Mouse (Mus musculus) kidney, adult 9 months (tissue): ENCODE measurements at regions not wholly inside any gene's neighbourhood (a gene's known extent, or its start where the extent isn't known, plus 50 kb on each side); places are given as distances from the start of the nearest gene placed in this dataset.
A peak's percentile ranks its signal among the peaks of the same experiment; 100 is the strongest.

Experiments
- DNase-seq: peaks from one replicate; pipeline ENCODE4 v3.0.0; 2022

GRCm38 (mm10) chr13:35079685-35080084 lies 52.8 kb upstream of the Eci2 start:
- DNase-seq: peak; percentile 71

DNA sequence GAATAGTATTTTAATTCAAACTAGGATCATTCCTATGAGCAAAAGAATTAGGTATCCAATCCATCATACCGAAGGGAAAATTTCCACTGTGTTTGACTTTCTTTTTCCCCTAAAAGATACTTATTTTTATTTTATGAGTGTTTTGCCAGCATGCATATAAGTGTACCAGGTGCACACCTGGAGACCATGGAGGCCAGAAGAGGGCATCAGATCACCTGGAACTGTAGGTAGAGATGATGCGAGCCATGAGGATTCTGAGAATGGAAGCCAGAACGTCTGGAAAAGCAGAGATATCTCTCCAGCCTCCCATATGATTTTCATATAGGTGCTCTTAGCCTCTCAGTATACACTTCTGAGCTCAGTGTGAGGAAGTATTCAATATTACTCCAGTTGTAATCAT lies 58.5 kb upstream of the Eci2 start:
- DNase-seq: no peak

DNA sequence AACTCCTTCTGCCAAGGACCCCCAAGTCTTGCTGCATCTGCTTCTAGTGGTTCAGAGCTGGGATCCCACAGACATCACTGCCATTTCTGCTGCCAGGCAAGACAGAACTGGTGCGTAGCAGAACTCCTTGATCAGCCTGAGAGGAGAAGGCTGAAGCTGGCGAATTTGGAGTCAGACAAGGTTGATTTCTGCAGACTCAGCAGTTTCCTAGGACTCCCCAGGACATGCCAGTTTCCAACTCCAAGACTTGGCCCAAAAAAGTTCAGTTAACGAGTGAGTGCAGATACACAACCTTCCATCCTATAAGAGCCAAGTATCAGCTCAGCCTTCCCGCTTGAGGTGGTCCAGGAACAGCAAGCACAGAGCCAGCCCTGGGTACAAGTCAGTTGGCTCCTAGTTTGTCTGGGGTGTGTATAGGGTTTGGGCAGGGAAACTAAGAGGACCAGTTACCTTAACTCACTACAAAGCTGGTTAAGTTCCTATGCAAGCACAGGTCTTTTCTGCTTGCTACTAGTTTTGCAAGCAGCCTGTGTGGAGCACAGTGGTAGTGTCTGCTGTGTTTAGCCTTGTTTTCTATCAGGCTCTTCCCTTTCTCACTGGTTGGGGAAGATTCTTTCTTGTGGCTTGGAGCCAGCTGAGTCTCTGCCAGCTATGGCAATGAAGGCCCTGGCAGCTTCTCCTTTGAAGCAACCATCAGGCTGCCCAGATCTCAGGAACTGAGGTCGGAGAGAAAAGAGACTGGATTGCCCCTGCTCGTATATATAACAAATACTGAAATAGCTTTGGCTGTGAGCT lies 60.5 kb upstream of the Eci2 start:
- peak; percentile 61 for DNase-seq

GRCm38 (mm10) chr13:35091155-35091554 lies 64.3 kb upstream of the Eci2 start:
- DNase-seq: no peak

DNA sequence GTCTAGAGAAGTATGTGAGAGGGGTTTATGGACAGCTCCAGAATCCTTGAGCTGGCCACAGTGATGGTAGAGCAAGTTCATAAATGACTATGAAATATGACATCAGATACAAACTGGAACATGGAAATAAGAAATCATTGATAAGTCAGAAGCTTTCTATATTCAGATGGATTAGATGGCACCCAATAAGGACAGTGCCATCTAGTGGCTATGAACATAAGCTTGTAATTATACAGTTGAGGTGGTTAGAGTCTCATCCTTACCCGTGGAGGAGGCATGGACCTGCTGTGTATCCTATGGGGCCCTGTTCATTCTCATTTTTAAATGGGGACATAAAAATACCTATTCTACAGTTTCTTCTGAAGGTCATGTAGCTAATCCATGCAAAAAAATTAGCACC lies 92.9 kb upstream of the Eci2 start:
- DNase-seq: peak; percentile 58

DNA sequence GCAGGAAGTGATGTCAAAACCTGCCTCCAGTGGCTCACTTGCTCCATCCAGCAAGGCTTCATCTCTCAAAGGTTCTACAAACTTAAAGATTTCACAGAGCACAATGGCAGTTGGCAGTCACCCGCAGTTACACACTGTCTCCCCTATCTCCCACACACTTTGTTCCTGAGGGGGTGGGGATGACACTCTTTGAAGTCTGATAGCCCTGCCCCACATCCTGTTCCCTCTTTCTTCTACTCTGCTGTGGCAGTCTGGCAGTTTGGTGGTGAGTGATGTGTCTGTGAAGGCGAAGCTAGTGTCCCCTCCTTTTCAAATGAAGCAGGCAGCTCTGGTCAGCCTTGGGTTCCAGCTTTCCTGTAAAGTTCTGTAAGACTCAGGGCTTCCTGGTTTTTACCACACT lies 102.6 kb upstream of the Eci2 start:
- DNase-seq: no peak

DNA sequence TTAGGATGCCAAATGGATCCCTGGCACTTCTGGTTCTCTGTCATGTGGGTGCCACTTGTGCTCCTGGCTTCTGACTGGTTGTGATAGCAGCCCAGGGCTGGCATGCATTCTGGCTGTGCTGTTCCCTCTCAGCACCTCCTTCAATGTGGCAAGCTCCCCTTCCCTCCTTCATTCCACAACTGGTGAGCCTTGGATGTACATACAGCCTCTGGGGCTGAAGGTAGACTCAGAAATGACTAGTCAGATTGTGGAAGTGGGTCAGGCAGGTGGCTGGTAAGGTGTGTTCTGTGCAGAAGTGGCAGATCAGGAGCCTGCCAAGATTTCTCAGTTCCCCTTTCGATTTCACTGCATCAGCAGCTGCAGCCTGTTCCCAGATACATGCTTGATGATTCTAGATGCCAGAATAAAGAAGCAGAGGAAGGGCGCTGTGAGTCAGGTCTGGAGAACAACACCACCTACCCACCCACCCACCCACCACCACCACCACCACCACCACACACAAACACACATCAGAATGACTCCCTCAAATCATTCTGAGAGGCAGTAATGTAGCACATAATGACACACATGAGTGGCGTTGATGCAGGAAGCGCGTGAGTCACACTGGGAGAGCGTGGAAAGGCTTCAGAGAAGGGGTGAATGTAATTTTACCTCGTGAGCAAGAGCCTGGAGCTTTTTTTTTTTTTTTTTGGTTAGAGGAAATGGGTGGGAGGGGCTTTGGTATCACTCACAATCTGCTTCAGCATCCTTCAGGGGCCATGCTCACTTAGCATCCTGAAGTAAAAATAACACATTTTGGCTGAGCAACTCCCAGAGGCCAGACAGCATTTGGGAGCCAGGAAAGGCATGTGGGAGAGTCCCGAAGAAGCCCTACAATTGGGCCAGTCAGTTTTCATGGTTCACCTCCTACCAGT lies 104.6 kb upstream of the Eci2 start:
- peak; percentile 4 for DNase-seq

GRCm38 (mm10) chr13:35151629-35152028 lies 124.7 kb upstream of the Eci2 start:
- DNase-seq: no peak

DNA sequence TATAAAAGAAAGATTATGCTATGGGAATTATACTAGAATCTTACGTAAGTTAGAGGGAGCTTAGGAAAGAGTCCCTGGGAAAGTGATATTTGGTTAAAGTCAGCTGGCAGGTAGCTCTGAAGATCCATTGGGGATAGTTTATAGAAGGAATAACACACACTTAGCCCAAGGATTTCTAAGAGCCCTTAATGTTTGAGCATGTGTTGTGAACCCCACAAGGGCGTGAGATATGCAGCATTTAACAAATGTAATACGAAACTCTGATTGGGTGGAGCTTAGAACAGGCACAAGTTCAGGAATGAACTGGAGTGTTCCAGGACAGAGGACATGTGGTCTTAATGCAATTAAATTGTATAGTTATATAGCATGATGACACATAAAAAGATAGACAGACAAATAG lies 132.6 kb upstream of the Eci2 start:
- DNase-seq: no peak

DNA sequence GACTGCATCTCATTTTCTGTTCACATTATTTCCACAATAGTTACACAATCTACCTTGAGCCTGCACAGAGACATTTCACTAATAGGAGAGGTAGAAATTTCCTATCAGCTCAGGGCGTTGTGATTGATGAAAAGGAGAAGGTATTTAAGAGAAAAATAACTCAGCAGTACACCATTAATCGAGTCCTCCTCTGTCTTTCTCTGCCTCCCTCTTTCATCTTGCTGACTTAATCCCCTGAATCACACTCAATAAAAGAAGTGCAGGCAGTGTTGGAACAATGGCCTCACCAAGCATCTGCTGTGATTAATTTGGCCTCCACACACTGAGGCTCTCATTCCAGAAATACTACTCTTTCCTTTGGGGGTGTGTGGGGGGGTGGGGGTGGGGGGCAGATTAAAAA lies 133.9 kb upstream of the Eci2 start:
- DNase-seq: no peak

DNA sequence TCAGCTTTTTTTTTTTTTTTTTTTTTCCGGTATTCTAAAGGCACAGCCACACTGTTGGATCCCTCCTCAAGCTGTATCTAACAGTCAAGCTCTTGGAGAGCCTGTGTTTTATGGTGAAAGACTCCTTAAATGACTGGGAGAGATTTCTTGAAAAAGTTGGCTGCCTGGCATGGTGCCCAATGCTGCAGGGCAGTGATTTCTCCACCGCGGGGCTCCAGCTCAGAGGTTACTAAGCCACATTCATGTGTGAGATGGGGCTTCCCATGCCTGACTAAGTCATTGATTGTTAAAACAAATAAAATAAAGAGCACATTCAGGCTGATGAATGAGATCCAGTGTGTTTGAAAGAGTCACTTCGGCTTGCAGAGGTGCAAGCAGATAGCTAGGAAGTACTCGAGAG lies 139.2 kb upstream of the Eci2 start:
- DNase-seq: no peak

- no peak for DNase-seq
Observed at GRCm38 (mm10) chr13:35166831-35167541, 140.1 kb upstream of the Eci2 start.

DNA sequence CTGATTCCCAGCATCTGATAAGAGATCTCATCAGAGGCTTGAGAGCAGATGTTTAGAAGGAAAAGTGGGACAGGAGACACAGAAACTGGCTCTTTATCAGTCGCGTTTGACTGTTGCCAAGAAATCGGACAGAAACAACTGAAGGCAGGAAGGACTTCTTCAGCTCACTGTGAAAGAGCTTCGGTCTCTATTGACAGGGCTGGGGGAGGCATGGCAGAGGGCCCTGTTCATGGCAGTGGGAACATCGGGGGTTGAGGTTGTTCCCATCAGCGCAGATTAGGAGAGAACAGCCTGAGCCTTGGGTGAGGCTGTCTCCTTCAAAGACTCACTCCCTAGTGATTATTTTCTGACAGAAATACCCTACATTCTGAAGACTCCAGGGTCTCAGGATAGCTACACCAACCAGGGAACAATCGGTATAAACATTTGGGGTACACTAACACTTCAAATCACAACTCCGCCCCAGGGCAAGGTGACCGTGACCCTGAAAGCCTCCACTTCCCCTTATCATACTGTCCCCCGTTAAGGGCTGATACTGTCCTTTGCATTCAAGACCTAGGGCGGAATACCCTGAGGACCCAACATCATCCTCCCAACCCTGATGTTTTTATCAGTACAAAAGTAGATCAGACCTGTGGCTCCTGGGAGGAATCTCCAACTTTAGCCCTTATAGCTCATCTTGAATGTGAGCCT lies 144.8 kb upstream of the Eci2 start:
- no peak for DNase-seq

DNA sequence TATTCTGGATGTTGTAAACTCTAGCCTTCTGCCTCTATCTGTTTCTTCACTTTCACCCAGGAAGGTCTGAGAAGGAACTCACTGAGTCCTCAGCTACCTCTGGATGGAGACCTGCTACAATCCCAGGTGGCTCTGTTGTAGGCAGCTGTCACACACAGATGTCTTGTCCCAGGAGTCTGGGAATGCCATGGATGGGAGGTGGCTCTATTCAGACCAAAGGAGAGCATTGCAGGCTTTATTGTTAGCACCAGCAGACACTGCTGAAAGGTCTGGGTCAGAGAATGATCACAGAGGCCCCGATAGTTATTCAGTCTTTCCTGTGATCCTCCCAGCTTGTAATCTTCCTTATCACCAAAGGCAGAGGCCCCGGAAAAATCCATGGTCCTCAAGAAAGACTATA lies 146.6 kb upstream of the Eci2 start:
- DNase-seq: no peak

GRCm38 (mm10) chr13:35175587-35175986 lies 148.7 kb upstream of the Eci2 start:
- no peak for DNase-seq

GRCm38 (mm10) chr13:35177305-35177704 lies 150.4 kb upstream of the Eci2 start:
- no peak for DNase-seq

GRCm38 (mm10) chr13:35189028-35189711 lies 162.3 kb upstream of the Eci2 start:
- peak; percentile 67 for DNase-seq

DNA sequence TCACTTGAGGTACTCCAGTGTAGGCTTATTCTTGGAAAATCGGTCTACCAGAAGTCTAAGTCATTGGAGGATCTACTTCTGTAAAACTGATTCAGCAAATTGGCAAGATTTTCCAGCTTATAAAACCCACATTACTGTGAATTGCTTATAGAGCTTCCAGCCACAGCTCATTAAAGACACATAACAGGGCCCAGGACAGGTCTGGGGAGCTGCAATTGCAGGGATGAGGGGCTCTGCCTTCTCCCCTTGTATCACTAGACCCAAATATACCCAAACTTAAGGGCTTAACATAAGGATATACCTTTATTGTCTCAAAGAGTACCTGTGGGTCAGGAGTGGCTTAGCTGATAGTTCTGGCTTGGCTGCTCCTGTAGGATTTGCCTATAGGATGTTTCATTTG lies 175.2 kb upstream of the Eci2 start:
- no peak for DNase-seq

DNA sequence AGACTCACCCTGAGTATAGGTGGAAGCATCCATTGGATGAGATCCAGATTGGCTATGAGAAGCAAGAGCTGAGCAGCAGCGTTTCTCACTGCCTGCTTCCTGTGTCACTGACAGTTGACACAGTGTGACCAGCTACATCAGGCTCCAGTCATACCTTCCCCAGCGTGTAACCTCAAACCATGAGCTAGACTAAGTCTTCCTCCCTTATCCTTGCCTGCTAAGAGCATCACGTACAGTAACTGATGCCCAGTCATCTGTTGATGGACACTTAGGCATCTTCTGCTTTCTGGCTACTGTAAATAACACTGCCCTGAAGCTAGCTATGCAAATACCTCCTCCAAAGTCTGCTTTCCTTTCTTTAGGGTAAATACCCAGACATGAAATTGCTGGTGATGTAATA lies 181.4 kb upstream of the Eci2 start:
- DNase-seq: no peak

- DNase-seq: no peak
Observed at GRCm38 (mm10) chr13:35209551-35209950, 182.7 kb upstream of the Eci2 start.

DNA sequence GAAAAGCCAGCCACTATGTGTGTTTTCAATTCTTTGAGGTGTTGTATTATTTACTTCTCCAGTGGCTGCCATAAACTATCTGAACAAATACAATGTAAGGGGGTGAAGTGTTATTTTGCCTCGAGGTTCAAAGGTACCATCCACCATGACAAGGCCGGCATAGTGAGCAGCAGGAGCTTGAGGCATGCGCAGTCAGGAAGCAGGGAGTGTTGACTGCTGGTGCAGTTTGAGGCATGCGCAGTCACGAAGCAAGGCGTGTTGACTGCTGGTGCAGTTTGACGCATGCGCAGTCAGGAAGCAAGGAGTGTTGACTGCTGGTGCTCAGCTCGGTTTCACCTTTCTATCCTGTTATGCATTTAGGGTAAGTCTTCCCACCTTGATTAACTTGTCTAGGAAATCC lies 184.9 kb upstream of the Eci2 start:
- DNase-seq: no peak

- no peak for DNase-seq
Observed at GRCm38 (mm10) chr13:35212276-35212675, 185.4 kb upstream of the Eci2 start.
